8 mouse cellular contexts compared by ENCODE assay signal in the genomic region with DNA sequence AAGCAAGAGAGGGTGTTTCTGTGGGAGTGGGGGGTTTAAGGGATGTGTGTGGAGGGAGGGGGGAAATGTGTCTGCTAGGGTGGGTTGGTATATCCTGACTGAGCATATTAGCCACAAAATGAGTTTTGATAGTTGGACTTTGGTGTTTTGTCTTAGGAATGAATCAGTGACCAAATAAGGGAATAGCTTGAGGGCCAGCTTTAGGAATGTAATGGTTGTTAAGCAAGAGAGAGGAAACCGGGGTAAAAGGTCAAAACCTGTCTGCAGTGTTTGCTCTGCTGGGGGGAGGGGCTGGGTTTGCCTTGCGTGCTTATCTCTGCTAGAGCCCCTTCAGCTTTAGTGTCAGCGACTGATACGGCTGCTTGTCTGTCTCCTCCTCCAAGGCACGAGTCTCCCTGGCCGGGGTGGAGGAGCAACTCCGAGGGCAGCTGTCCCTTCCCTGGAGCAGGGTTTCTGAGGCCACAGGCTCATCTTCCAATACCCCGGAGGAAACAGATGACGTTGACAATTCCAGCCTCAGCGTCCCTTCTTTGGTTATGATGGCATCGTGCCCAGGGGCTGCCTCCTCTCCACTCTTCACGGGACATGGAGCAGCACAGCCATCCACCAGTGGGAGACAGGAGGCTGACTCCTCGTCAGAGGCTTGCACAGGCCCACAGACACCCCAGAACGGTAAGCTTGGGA. TPM values are rescaled to one million over a fixed set of nuclear protein-coding genes. Genes with fewer than 3 reads are reported as not detected.
DNase-seq lines count a peak whose midpoint lies in the region; ATAC-seq and TF ChIP-seq lines count a peak whose summit lies in the region.

No protein-coding gene starts in this region.

- peak overlapping the region; percentile 21 for H3K4me2 ChIP-seq in embryonic facial prominence, embryonic 15.5 days (replicated peaks)
- peak overlapping the region; percentile 37 for H3K4me2 ChIP-seq in hindbrain, embryonic 13.5 days
- peak overlapping the region; percentile 39 for H3K4me2 ChIP-seq in neural tube, embryonic 11.5 days (ENCODE audit: low read depth)

- no peak overlapping the region for H3K4me3 ChIP-seq in embryonic facial prominence, embryonic 15.5 days (replicated peaks)
- peak overlapping the region; percentile 1; the same call in 1 of the 2 replicates for H3K4me3 ChIP-seq in hindbrain, embryonic 13.5 days
- peak overlapping the region; percentile 68 for H3K4me3 ChIP-seq in liver, adult 2 months (ENCODE audit: insufficient read depth, low read depth, low read length)
- H3K4me3 ChIP-seq in neural tube, embryonic 11.5 days (ENCODE audit: low read depth, low read length) = no peak overlapping the region

- H3K4me1 ChIP-seq in embryonic facial prominence, embryonic 15.5 days = peaks cover 14% of the 10 kb centered on the region
- peaks cover 15% of the 10 kb centered on the region for H3K4me1 ChIP-seq in hindbrain, embryonic 13.5 days (replicated peaks)
- H3K4me1 ChIP-seq in liver, adult 2 months (ENCODE audit: control insufficient read depth, insufficient read depth, low read length) = peaks cover 25% of the 10 kb centered on the region
- peaks cover 16% of the 10 kb centered on the region for H3K4me1 ChIP-seq in neural tube, embryonic 11.5 days (ENCODE audit: control insufficient read depth, insufficient read depth, low read length)

- intact Hi-C loops in left cerebral cortex, postnatal 36 days (cut with DNase I) = no loop called here

- TF ChIP-seq CTCF in liver, adult 2 months (IDR thresholded peaks at IDR 0.05; ENCODE audit: low read depth, low read length) = no peak

- peaks cover 6% of the 10 kb centered on the region; the same call in 1 of the 2 replicates for H3K79me2 ChIP-seq in liver, adult 2 months (ENCODE audit: control insufficient read depth, insufficient read depth, low read length)

- H3K36me3 ChIP-seq in embryonic facial prominence, embryonic 15.5 days = no peaks in the 10 kb centered on the region
- no peaks in the 10 kb centered on the region for H3K36me3 ChIP-seq in hindbrain, embryonic 13.5 days
- peaks cover 30% of the 10 kb centered on the region for H3K36me3 ChIP-seq in liver, adult 2 months (ENCODE audit: control insufficient read depth, insufficient read depth, low read length)
- H3K36me3 ChIP-seq in neural tube, embryonic 11.5 days (ENCODE audit: control insufficient read depth, insufficient read depth, low read length) = no peaks in the 10 kb centered on the region

- H3K9ac ChIP-seq in embryonic facial prominence, embryonic 15.5 days = no peak overlapping the region; the same call in 1 of the 2 replicates
- peak overlapping the region; percentile 9; the same call in 1 of the 2 replicates for H3K9ac ChIP-seq in hindbrain, embryonic 13.5 days
- peak overlapping the region; percentile 75 for H3K9ac ChIP-seq in liver, adult 2 months (ENCODE audit: low read depth, low read length)
- H3K9ac ChIP-seq in neural tube, embryonic 11.5 days (ENCODE audit: low read length) = peak overlapping the region; percentile 18

- WGBS in embryonic facial prominence, embryonic 15.5 days = 3% methylated on average over 14 of the region's 14 CpGs
- WGBS in hindbrain, embryonic 13.5 days = 8% methylated on average over 14 of the region's 14 CpGs
- WGBS in liver, adult 2 months = 6% methylated on average over 14 of the region's 14 CpGs
- 8% methylated on average over 14 of the region's 14 CpGs for WGBS in neural tube, embryonic 11.5 days

- H3K9me3 ChIP-seq in embryonic facial prominence, embryonic 15.5 days (replicated peaks) = no peaks in the 10 kb centered on the region
- no peaks in the 10 kb centered on the region for H3K9me3 ChIP-seq in hindbrain, embryonic 13.5 days
- no peaks in the 10 kb centered on the region for H3K9me3 ChIP-seq in neural tube, embryonic 11.5 days (ENCODE audit: control insufficient read depth, low read length)

- peak; percentile 40; the same call in 1 of the 2 replicates for ATAC-seq in embryonic facial prominence, embryonic 15.5 days (ENCODE audit: insufficient number of reproducible peaks, low FRiP score, low TSS enrichment, low read depth)
- ATAC-seq in hindbrain, embryonic 13.5 days (ENCODE audit: low FRiP score) = no peak
- no peak for ATAC-seq in neural tube, embryonic 11.5 days (ENCODE audit: insufficient read depth, low FRiP score, low TSS enrichment)

- DNase-seq in urinary bladder, adult 18-20 months (ENCODE audit: low spot score in 2 of 2) = peak; percentile 68 to 75
- DNase-seq in urinary bladder, postnatal 10 days (ENCODE audit: low spot score) = no peak
- DNase-seq in liver, adult 2 months (ENCODE audit: extremely low read depth, low read depth, low spot score) = peak; percentile 98
- DNase-seq in neural tube, embryonic 11.5 days (ENCODE audit: low spot score) = peak; percentile 61
- DNase-seq in left cerebral cortex, postnatal 36 days (ENCODE audit: low spot score in 2 of 2) = no peak
- DNase-seq in right cerebral cortex, adult 18-20 months = no peak

- no peak for TF ChIP-seq POLR2A in liver, adult 2 months (IDR thresholded peaks at IDR 0.05; ENCODE audit: extremely low read depth, insufficient read depth, low read length)

- peak overlapping the region; percentile 55; the same call in 1 of the 2 replicates for H3K27ac ChIP-seq in embryonic facial prominence, embryonic 15.5 days (replicated peaks)
- peak overlapping the region; percentile 64 for H3K27ac ChIP-seq in hindbrain, embryonic 13.5 days
- H3K27ac ChIP-seq in liver, adult 2 months (replicated peaks; ENCODE audit: insufficient read depth, low read depth, low read length) = peak overlapping the region; percentile 91
- H3K27ac ChIP-seq in neural tube, embryonic 11.5 days (ENCODE audit: low read depth, low read length) = peak overlapping the region; percentile 86

- H3K27me3 ChIP-seq in embryonic facial prominence, embryonic 15.5 days = no peaks in the 10 kb centered on the region
- H3K27me3 ChIP-seq in hindbrain, embryonic 13.5 days = no peaks in the 10 kb centered on the region
- no peaks in the 10 kb centered on the region for H3K27me3 ChIP-seq in liver, adult 2 months (ENCODE audit: control insufficient read depth, insufficient read depth, low read length)
- H3K27me3 ChIP-seq in neural tube, embryonic 11.5 days (ENCODE audit: control insufficient read depth, insufficient read depth, low read length) = no peaks in the 10 kb centered on the region

RNA-seq across cellular contexts. Expression of gene Tatdn2, which starts 6.3 kb away (rescaled TPM):
- 0.95 and 1.1 TPM in 2 replicates for polyA plus RNA-seq in embryonic facial prominence, embryonic 15.5 days (2015; fragmentation: Nextera tagmentation; extraction: Ambion mirVana)
- polyA plus RNA-seq in hindbrain, embryonic 13.5 days (2015; fragmentation: Nextera tagmentation; extraction: Ambion mirVana) = 0.72 and 0.83 TPM in 2 replicates
- total RNA-seq in liver, adult 2 months (2014; rRNA removed) = 15.0 and 19.9 TPM in 2 replicates
- 15.6 and 16.7 TPM in 2 replicates for polyA plus RNA-seq in liver, adult 2 months (2012; rRNA removed)
- polyA plus RNA-seq in neural tube, embryonic 11.5 days (2014; fragmentation: Nextera tagmentation; extraction: Ambion mirVana) = 0.95 and 0.97 TPM in 2 replicates
- total RNA-seq in left cerebral cortex, postnatal 36 days (2021) = 10 to 100 TPM; 71.2 to 75.5 TPM

RNA-seq across cellular contexts. Expression of gene Ghrl, which starts 29.1 kb away (rescaled TPM):
- 0.24 TPM in 1 of 2 replicates, not detected in the other for polyA plus RNA-seq in embryonic facial prominence, embryonic 15.5 days (2015; fragmentation: Nextera tagmentation; extraction: Ambion mirVana)
- polyA plus RNA-seq in hindbrain, embryonic 13.5 days (2015; fragmentation: Nextera tagmentation; extraction: Ambion mirVana) = 0.29 TPM in 1 of 2 replicates, not detected in the other
- not detected in 2 replicates for total RNA-seq in liver, adult 2 months (2014; rRNA removed)
- not detected in 2 replicates for polyA plus RNA-seq in liver, adult 2 months (2012; rRNA removed)
- 0.39 TPM in 1 of 2 replicates, not detected in the other for polyA plus RNA-seq in neural tube, embryonic 11.5 days (2014; fragmentation: Nextera tagmentation; extraction: Ambion mirVana)
- not detected for total RNA-seq in left cerebral cortex, postnatal 36 days (2021)

RNA-seq across cellular contexts. Expression of gene Sec13, which starts 50.0 kb away (rescaled TPM):
- 283 and 297 TPM in 2 replicates for polyA plus RNA-seq in embryonic facial prominence, embryonic 15.5 days (2015; fragmentation: Nextera tagmentation; extraction: Ambion mirVana)
- polyA plus RNA-seq in hindbrain, embryonic 13.5 days (2015; fragmentation: Nextera tagmentation; extraction: Ambion mirVana) = 216 and 218 TPM in 2 replicates
- total RNA-seq in liver, adult 2 months (2014; rRNA removed) = 98.7 and 108 TPM in 2 replicates
- 86.2 and 88.2 TPM in 2 replicates for polyA plus RNA-seq in liver, adult 2 months (2012; rRNA removed)
- polyA plus RNA-seq in neural tube, embryonic 11.5 days (2014; fragmentation: Nextera tagmentation; extraction: Ambion mirVana) = 302 and 309 TPM in 2 replicates
- total RNA-seq in left cerebral cortex, postnatal 36 days (2021) = 10 to 100 TPM; 64.4 to 65.6 TPM

RNA-seq across cellular contexts. Expression of gene Irak2, which starts 52.3 kb away (rescaled TPM):
- 4.0 and 5.8 TPM in 2 replicates for polyA plus RNA-seq in embryonic facial prominence, embryonic 15.5 days (2015; fragmentation: Nextera tagmentation; extraction: Ambion mirVana)
- polyA plus RNA-seq in hindbrain, embryonic 13.5 days (2015; fragmentation: Nextera tagmentation; extraction: Ambion mirVana) = 1.7 and 2.1 TPM in 2 replicates
- 18.2 and 20.7 TPM in 2 replicates for total RNA-seq in liver, adult 2 months (2014; rRNA removed)
- 30.8 and 36.1 TPM in 2 replicates for polyA plus RNA-seq in liver, adult 2 months (2012; rRNA removed)
- 2.4 and 2.6 TPM in 2 replicates for polyA plus RNA-seq in neural tube, embryonic 11.5 days (2014; fragmentation: Nextera tagmentation; extraction: Ambion mirVana)
- 10 to 100 TPM; 21.0 to 24.9 TPM for total RNA-seq in left cerebral cortex, postnatal 36 days (2021)

Comparison
In these comparisons a context has a peak if more than half of its experiments do, and no peak if none do; other contexts are left out.
1. DNase-seq: peak in urinary bladder, adult 18-20 months (2 of 2), liver, adult 2 months (single experiment) and neural tube, embryonic 11.5 days (single experiment); none in urinary bladder, postnatal 10 days (single experiment), left cerebral cortex, postnatal 36 days (0 of 2) and right cerebral cortex, adult 18-20 months (single experiment).
2. H3K4me3 ChIP-seq: peak in hindbrain, embryonic 13.5 days (single experiment) and liver, adult 2 months (single experiment); none in embryonic facial prominence, embryonic 15.5 days (single experiment) and neural tube, embryonic 11.5 days (single experiment).
3. Peak in every context shown above with its lines, with median percentiles within 50 percentile points of each other: H3K27ac ChIP-seq and H3K4me2 ChIP-seq.